Mouse (Mus musculus) stomach, postnatal 0 days (tissue): Measurements from ENCODE around the gene Lix1l.

Source experiments
- CTCF ChIP-seq: IDR thresholded peaks from 2 replicates; pipeline ENCODE4 v1.5.1; 2016; ENCODE audit warnings: antibody characterized with exemption, low read depth, mild to moderate bottlenecking, moderate library complexity
- EP300 ChIP-seq: optimal IDR thresholded peaks from 2 replicates; pipeline ENCODE3; 2016; ENCODE audit warnings: antibody characterized with exemption

- TF ChIP-seq CTCF = no peak
- no peak for TF ChIP-seq EP300
Measured at GRCm38 (mm10) chr3:96559398-96559910, 41.5 kb upstream of the Lix1l start.
